Mouse (Mus musculus): ENCODE measurements around the gene Cox19. TPM values are rescaled to one million over a fixed set of nuclear protein-coding genes. Genes with fewer than 3 reads are reported as not detected.
A peak's percentile ranks its signal among the peaks of the same experiment; 100 is the strongest.

The Cox19 gene
- polyA plus RNA-seq, 1 experiment: 51.4 TPM

- peaks cover 40% of the 10 kb centered on the region for H3K36me3 ChIP-seq (replicated peaks; ENCODE audit: low read length)
- TF ChIP-seq GATA1 (IDR thresholded peaks at IDR 0.05; ENCODE audit: borderline replicate concordance, low read length): no peak
- TF ChIP-seq FLI1 (IDR thresholded peaks at IDR 0.05; ENCODE audit: low read length): no peak
- no peaks in the 10 kb centered on the region for H3K9me3 ChIP-seq
- H3K27me3 ChIP-seq (replicated peaks): peaks cover 9% of the 10 kb centered on the region
- H3K4me1 ChIP-seq: peaks cover 29% of the 10 kb centered on the region
- H3K4me3 ChIP-seq (replicated peaks): no peak overlapping the region
Measured at GRCm38 (mm10) chr5:139333301-139334013, 17.8 kb downstream of the Cox19 start.

GRCm38 (mm10) chr5:139332590-139333272 lies 18.5 kb downstream of the Cox19 start:
- H3K36me3 ChIP-seq (replicated peaks; ENCODE audit: low read length): peaks cover 33% of the 10 kb centered on the region
- peaks cover 31% of the 10 kb centered on the region for H3K4me1 ChIP-seq
- H3K27me3 ChIP-seq (replicated peaks): peaks cover 9% of the 10 kb centered on the region
- TF ChIP-seq GATA1 (IDR thresholded peaks at IDR 0.05; ENCODE audit: borderline replicate concordance, low read length) (no peak), FLI1 (IDR thresholded peaks at IDR 0.05; ENCODE audit: low read length) (no peak)
- peak overlapping the region; percentile 50 for H3K4me3 ChIP-seq (replicated peaks)
- no peaks in the 10 kb centered on the region for H3K9me3 ChIP-seq

- no peak for TF ChIP-seq GATA1 (IDR thresholded peaks at IDR 0.05; ENCODE audit: borderline replicate concordance, low read length)
- TF ChIP-seq FLI1 (IDR thresholded peaks at IDR 0.05; ENCODE audit: low read length): no peak
- Histone ChIP-seq H3K4me1 (peaks cover 41% of the 10 kb centered on the region), H3K9me3 (no peaks in the 10 kb centered on the region), H3K27me3 (replicated peaks) (peaks cover 9% of the 10 kb centered on the region), H3K4me3 (replicated peaks) (peak overlapping the region; percentile 24), H3K36me3 (replicated peaks; ENCODE audit: low read length) (peaks cover 24% of the 10 kb centered on the region)
Measured at GRCm38 (mm10) chr5:139331742-139332141, 19.5 kb downstream of the Cox19 start.

GRCm38 (mm10) chr5:139330766-139331165 lies 20.5 kb downstream of the Cox19 start:
- no peak for TF ChIP-seq GATA1 (IDR thresholded peaks at IDR 0.05; ENCODE audit: borderline replicate concordance, low read length)
- Histone ChIP-seq H3K27me3 (replicated peaks) (peaks cover 9% of the 10 kb centered on the region), H3K4me3 (replicated peaks) (no peak overlapping the region), H3K9me3 (no peaks in the 10 kb centered on the region), H3K4me1 (peaks cover 51% of the 10 kb centered on the region), H3K36me3 (replicated peaks; ENCODE audit: low read length) (peaks cover 14% of the 10 kb centered on the region)

- Histone ChIP-seq H3K27me3 (replicated peaks) (peaks cover 9% of the 10 kb centered on the region), H3K4me3 (replicated peaks) (peak overlapping the region; percentile 60), H3K36me3 (replicated peaks; ENCODE audit: low read length) (peaks cover 9% of the 10 kb centered on the region), H3K9me3 (no peaks in the 10 kb centered on the region), H3K4me1 (peaks cover 67% of the 10 kb centered on the region)
- TF ChIP-seq FLI1 (IDR thresholded peaks at IDR 0.05; ENCODE audit: low read length) (no peak), GATA1 (IDR thresholded peaks at IDR 0.05; ENCODE audit: borderline replicate concordance, low read length) (no peak)
Measured at GRCm38 (mm10) chr5:139327634-139328020, 23.6 kb downstream of the Cox19 start.

GRCm38 (mm10) chr5:139326986-139327633 lies 24.1 kb downstream of the Cox19 start:
- H3K4me1 ChIP-seq: peaks cover 65% of the 10 kb centered on the region
- peak overlapping the region; percentile 60 for H3K4me3 ChIP-seq (replicated peaks)
- H3K36me3 ChIP-seq (replicated peaks; ENCODE audit: low read length): peaks cover 12% of the 10 kb centered on the region
- H3K9me3 ChIP-seq: no peaks in the 10 kb centered on the region
- peaks cover 9% of the 10 kb centered on the region for H3K27me3 ChIP-seq (replicated peaks)
- TF ChIP-seq FLI1 (IDR thresholded peaks at IDR 0.05; ENCODE audit: low read length) (no peak), GATA1 (IDR thresholded peaks at IDR 0.05; ENCODE audit: borderline replicate concordance, low read length) (no peak)

- Histone ChIP-seq H3K4me1 (peaks cover 58% of the 10 kb centered on the region), H3K9me3 (no peaks in the 10 kb centered on the region), H3K36me3 (replicated peaks; ENCODE audit: low read length) (peaks cover 14% of the 10 kb centered on the region), H3K4me3 (replicated peaks) (peak overlapping the region; percentile 97), H3K27me3 (replicated peaks) (peaks cover 9% of the 10 kb centered on the region)
- TF ChIP-seq FLI1 (IDR thresholded peaks at IDR 0.05; ENCODE audit: low read length) (no peak), GATA1 (IDR thresholded peaks at IDR 0.05; ENCODE audit: borderline replicate concordance, low read length) (no peak)
Measured at GRCm38 (mm10) chr5:139326111-139326696, 25.0 kb downstream of the Cox19 start.

- Histone ChIP-seq H3K27me3 (replicated peaks) (peaks cover 9% of the 10 kb centered on the region), H3K4me3 (replicated peaks) (peak within 1 kb of the TSS; percentile 97), H3K36me3 (replicated peaks; ENCODE audit: low read length) (peaks cover 22% of the 10 kb centered on the region), H3K4me1 (peaks cover 65% of the 10 kb centered on the region), H3K9me3 (no peaks in the 10 kb centered on the region)
- TF ChIP-seq FLI1 (IDR thresholded peaks at IDR 0.05; ENCODE audit: low read length) (no peak), GATA1 (IDR thresholded peaks at IDR 0.05; ENCODE audit: borderline replicate concordance, low read length) (no peak)
Measured at GRCm38 (mm10) chr5:139325395-139325966, 25.7 kb downstream of the Cox19 start, which contains the start of gene Adap1. Adap1 (minus strand) TSS chr5:139325622.

- peak overlapping the region; percentile 97 for H3K4me3 ChIP-seq (replicated peaks)
- peaks cover 5% of the 10 kb centered on the region for H3K27me3 ChIP-seq (replicated peaks)
- H3K36me3 ChIP-seq (replicated peaks; ENCODE audit: low read length): peaks cover 28% of the 10 kb centered on the region
- peaks cover 71% of the 10 kb centered on the region for H3K4me1 ChIP-seq
- TF ChIP-seq GATA1 (IDR thresholded peaks at IDR 0.05; ENCODE audit: borderline replicate concordance, low read length) (no peak), FLI1 (IDR thresholded peaks at IDR 0.05; ENCODE audit: low read length) (no peak)
- no peaks in the 10 kb centered on the region for H3K9me3 ChIP-seq
Measured at GRCm38 (mm10) chr5:139324691-139325394, 26.4 kb downstream of the Cox19 start.
